Mouse (Mus musculus): ENCODE measurements at regions not wholly inside any gene's neighbourhood (a gene's known extent, or its start where the extent isn't known, plus 50 kb on each side); places are given as distances from the start of the nearest gene placed in this dataset.

DNA sequence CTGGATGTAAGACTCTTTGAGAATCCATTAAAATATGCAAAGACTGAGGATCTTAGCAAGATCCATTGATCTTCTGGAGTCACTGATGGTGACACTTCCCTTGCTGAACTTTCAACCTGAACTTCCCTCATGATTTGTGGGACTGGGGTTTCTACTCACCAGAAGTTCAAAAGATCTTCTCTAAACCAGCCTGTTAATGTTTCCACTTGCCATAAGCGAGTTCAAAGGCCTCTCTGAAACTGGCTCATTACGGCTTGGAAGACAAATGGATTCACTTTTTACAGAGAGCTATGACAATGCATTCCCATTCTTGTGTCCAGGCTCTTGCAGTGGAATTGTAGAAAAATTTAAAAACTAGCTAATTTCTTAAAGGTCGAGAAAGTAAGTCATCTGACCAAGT is 102.6 kb downstream of the Plk2 start:
- no peak for TF ChIP-seq CTCF (IDR thresholded peaks at IDR 0.05)
- intact Hi-C loops (cut with DNase I), result no loop called here
- H3K4me3 ChIP-seq, result no peak overlapping the region
- DNase-seq, result no peak
- H3K27ac ChIP-seq, result no peak overlapping the region

DNA sequence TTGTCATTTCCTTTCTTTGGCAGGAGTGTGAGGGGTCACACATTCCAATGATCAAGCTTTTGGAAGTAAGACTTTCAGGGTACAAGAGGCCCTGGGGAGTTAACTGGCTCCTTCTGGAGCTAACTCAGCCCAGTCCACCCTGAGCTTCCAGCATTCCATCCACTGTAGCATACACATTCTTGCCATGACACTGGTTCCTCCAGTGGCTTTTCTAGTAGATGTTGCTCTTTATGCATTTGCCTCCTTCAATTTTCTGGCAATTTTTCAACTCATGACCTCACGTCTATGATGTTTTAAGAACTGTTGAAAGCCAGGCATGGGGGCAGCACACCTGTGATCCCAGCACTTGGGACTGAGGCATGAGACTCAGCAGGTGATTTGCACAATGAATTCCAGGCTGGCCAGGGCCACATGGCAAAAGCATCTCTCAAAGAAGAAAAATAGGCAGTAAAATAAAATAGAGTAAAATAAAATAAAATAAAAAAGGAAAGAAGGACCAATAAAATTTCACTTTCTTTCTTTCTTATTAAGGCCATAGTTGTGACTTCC is 113.0 kb downstream of the Plk2 start:
- TF ChIP-seq CTCF (IDR thresholded peaks at IDR 0.05), result no peak
- H3K4me3 ChIP-seq, result no peak overlapping the region
- intact Hi-C loops (cut with DNase I), result no loop called here
- no peak overlapping the region for H3K27ac ChIP-seq
- DNase-seq, result no peak

GRCm38 (mm10) chr13:110517986-110518385 is 123.1 kb downstream of the Plk2 start:
- Histone ChIP-seq H3K27ac (no peak overlapping the region), H3K4me3 (peak overlapping the region; percentile 13; the same call in 1 of the 2 replicates)
- DNase-seq, result no peak
- intact Hi-C loops (cut with DNase I), result no loop called here
- no peak for TF ChIP-seq CTCF (IDR thresholded peaks at IDR 0.05)

DNA sequence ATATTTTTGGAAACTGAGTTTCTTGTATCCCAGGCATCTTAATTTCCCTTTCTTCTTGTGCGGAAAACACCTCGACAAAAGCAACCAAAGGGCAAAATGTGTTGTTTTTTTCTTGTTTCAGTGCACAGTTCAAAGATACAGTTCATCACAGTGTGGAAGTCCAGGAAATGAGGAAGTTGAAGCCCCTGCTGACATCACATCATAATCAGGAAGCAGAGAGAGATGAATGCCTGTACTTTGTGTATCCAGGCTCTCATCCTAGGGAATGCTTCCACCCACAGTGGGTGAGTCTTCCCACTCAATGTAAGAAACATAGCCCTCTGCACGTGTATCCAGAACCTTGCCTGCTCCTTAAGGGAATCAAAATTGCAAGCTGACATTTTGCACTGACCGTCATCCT is 128.1 kb downstream of the Plk2 start:
- Histone ChIP-seq H3K4me3 (no peak overlapping the region), H3K27ac (no peak overlapping the region)
- intact Hi-C loops (cut with DNase I), result no loop called here
- no peak for TF ChIP-seq CTCF (IDR thresholded peaks at IDR 0.05)
- no peak for DNase-seq

GRCm38 (mm10) chr13:110527681-110528080 is 132.8 kb downstream of the Plk2 start:
- Histone ChIP-seq H3K4me3 (no peak overlapping the region), H3K27ac (no peak overlapping the region)
- TF ChIP-seq CTCF (IDR thresholded peaks at IDR 0.05), result no peak
- intact Hi-C loops (cut with DNase I), result no loop called here
- DNase-seq, result no peak

- Histone ChIP-seq H3K27ac (no peak overlapping the region), H3K4me3 (no peak overlapping the region)
- intact Hi-C loops (cut with DNase I), result no loop called here
- TF ChIP-seq CTCF (IDR thresholded peaks at IDR 0.05), result no peak
- DNase-seq, result no peak
Measured at GRCm38 (mm10) chr13:110529624-110530023, 134.8 kb downstream of the Plk2 start.

- Histone ChIP-seq H3K4me3 (no peak overlapping the region), H3K27ac (peak overlapping the region; percentile 35; the same call in 1 of the 2 replicates)
- DNase-seq, result no peak
- no peak for TF ChIP-seq CTCF (IDR thresholded peaks at IDR 0.05)
- intact Hi-C loops (cut with DNase I), result no loop called here
Measured at GRCm38 (mm10) chr13:110534320-110534764, 139.5 kb downstream of the Plk2 start.

GRCm38 (mm10) chr13:110535785-110536184 is 140.9 kb downstream of the Plk2 start:
- TF ChIP-seq CTCF (IDR thresholded peaks at IDR 0.05), result no peak
- H3K27ac ChIP-seq, result no peak overlapping the region
- intact Hi-C loops (cut with DNase I), result no loop called here
- no peak for DNase-seq
- H3K4me3 ChIP-seq, result no peak overlapping the region

- TF ChIP-seq CTCF (IDR thresholded peaks at IDR 0.05), result no peak
- H3K4me3 ChIP-seq, result no peak overlapping the region
- DNase-seq, result peak; percentile 49
- intact Hi-C loops (cut with DNase I), result no loop called here
- H3K27ac ChIP-seq, result peak overlapping the region; percentile 73
Measured at GRCm38 (mm10) chr13:110537960-110538463, 143.2 kb downstream of the Plk2 start.

DNA sequence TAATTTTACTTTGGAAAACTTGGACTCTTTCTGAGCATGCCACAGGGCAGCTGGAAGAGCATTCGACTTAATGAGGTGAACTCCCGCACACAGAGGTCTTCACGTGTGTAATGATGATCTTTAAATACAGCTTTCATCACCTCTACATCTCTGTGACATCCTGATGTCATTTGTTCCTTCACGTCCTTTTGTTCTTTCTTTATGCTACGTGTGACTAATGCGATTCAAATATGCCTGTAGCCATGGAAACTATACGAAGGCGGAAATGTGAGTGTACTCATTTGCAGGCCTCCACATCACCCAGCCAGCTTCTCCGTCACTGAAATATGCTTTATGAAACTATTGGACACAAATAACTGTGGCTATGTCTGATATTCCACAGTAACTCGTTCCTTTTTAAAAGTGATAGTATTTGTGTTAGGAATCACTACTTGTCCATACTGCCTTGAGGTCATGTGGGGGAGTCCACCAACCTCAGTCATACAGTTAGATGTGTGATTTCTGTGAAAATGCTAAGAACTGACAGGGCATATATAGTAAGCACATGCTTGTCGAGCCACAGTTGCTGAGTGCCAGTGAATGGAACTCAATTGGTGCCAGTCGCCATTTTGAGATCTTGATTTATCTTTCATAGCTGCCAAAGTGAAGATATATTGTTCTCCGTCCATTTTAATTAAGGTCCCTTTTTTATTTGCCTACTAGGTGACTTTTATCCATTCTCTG is 145.9 kb downstream of the Plk2 start:
- Histone ChIP-seq H3K27ac (no peak overlapping the region), H3K4me3 (no peak overlapping the region)
- TF ChIP-seq CTCF (IDR thresholded peaks at IDR 0.05), result no peak
- DNase-seq, result no peak
- intact Hi-C loops (cut with DNase I), result no loop called here

DNA sequence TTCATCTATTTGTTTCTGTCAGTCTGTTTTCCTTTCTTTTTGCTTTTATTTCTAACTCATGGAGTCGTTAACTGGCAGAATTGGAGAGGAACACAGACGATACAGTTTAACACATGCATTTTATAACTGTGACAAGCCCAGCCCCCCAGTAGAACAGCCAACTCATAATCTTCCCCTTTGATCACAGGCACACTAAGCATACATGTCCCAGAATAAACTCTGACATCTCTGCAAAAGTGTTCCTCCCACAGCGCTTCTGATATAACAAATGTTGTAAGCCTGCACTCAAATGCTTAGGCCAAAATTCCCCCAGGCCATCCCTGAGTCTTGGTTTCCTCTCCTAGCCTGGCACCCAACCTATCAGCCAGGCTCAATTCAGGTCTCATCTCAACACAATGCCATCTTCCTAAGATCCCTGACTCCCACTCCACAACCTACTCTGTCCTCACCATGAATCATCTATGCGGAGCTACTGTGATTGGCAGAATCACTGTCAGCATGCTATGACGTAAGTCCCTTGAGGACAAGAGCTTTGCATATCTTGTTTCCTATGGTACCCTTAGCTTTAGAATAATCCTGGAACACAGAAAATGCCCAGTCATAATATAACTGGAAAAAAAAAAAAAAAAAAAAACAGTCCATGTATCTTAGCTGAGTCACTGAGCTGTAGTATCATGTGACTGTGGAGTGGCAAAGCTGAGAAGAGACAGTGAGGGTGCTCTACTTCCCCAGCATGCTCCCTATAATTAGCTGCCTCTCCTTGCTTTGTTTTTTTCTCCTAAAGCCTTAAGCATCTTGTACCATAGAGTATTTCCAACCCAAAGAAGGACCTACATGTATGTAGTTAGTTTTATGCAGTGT is 146.7 kb downstream of the Plk2 start:
- no peak for DNase-seq
- TF ChIP-seq CTCF (IDR thresholded peaks at IDR 0.05), result no peak
- Histone ChIP-seq H3K27ac (no peak overlapping the region), H3K4me3 (no peak overlapping the region)
- intact Hi-C loops (cut with DNase I), result no loop called here

DNA sequence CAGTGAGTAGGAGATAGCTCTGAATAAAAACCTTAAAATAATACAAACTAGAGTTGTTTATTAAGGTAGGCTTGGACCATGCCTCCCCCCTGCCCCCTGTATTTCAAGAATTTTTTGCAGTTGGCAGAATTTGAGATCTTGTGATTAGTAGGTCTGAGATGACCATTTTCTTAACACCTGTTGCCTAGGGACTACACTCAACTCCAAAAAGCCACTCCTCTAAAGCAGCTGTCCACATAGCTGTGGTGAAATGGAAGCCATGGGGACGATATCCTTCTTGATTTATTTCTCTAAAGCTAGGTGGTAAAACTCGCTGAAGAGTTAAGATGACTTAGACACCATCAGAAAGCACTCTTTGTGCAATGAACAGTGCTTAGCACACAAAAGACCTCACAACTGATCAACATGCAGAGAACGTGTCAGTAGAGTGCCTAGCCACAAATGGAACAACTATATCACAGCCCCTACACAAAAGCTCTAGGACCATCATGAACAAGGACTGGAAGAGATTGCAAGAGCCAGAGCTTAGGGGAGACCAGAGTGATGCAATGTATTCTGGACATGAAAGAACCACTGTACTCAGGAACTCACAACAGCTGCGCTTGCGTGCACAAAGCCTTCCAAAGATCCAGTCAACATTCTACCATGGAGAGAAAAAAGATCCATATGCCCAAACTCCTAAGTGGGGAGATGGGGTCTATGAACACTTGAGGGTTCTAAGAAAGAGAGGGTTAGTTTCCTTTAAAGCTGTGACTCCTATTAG is 147.6 kb downstream of the Plk2 start:
- TF ChIP-seq CTCF (IDR thresholded peaks at IDR 0.05), result no peak
- no peak for DNase-seq
- intact Hi-C loops (cut with DNase I), result no loop called here
- Histone ChIP-seq H3K4me3 (no peak overlapping the region), H3K27ac (no peak overlapping the region)
